Mouse (Mus musculus): Measurements from ENCODE around the gene Hyal2. TPM values are rescaled to one million over a fixed set of nuclear protein-coding genes. Genes with fewer than 3 reads are reported as not detected.

Hyal2 gene
- polyA plus RNA-seq, 1 experiment from 2014 or later: 48.9 TPM

DNA sequence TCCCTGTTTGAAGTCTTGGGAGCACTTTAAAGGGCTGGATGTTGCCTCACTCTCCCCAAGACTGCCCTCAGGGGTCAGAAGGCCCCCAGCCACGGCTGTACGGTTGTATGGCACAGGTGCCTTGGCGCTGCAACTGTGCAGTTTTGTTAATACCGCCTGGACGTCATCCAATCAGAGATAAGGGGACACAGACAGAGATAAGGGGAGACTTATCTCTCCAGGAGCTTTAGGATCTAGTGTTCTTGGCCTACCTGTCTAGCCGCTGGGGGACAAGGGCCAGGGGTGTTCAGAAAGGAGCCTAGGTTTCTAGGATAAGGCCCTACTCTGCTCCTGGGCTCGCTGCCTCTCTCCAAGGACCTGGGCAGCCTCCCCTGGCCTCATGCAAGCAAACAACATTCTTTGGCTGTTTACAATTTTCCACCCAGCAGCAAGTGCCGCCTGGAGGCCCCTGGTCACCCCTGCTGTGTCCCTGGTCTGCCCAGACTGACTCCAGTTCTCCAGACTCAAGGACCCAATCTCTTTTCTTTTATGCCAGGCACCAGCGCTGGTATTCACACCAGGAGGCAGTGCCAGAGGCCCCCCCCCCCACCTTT, 40.0 kb downstream of the Hyal2 start:
- Histone ChIP-seq H3K4me1 (ENCODE audit: control insufficient read depth, low read depth, low read length) (peaks cover 15% of the 10 kb centered on the region), H3K9ac (ENCODE audit: low read depth, low read length) (no peak overlapping the region), H3K27me3 (ENCODE audit: control insufficient read depth, insufficient read depth, low read depth, low read length) (no peaks in the 10 kb centered on the region; the same call in 1 of the 2 replicates), H3K27ac (ENCODE audit: low read length) (no peak overlapping the region), H3K4me2 (ENCODE audit: low read depth, low read length) (no peak overlapping the region), H3K4me3 (ENCODE audit: low read depth, low read length) (no peak overlapping the region), H3K9me3 (replicated peaks; ENCODE audit: control insufficient read depth, low read length) (no peaks in the 10 kb centered on the region), H3K36me3 (ENCODE audit: control insufficient read depth, insufficient read depth) (no peaks in the 10 kb centered on the region)
- no peak for ATAC-seq (ENCODE audit: low read depth)
- 45% methylated on average over 9 of the region's 9 CpGs for WGBS (ENCODE audit: insufficient replicate concordance)

DNA sequence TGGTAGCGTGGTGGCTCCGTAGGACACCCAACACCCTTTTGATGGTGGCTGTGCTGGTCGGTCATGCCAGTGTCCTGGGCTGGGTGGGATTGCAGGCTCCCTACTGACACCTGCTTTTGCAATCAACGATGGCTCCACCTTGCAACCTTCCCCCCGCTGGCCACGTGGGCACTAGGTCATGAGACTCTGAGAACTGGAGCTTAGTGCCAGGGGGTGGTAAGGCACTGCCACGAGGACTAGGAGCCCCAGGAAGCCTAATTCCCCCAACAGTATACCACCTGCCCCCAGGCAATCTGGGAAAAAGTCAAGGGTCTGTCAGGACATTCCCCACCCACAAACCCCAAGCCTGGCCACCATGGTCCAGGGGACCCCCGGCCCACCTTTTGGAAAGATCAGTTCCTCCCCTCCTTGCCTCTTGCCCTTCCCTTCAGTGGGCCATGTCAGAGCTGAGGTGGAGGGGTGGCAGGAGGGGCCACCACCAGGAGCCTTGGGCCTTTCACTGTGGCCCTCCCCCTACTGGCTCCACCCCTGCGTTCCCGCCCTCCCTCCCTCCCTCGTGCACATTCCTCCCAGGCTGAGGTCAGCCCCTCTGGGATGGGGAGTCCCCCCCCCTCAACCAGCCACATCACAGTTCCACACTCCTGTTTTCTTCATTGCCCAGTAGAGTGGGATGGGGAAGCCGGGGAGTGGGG, 41.1 kb downstream of the Hyal2 start, which contains the start of gene Sema3b:
Sema3b (minus strand) TSS at position 489 of the 692 bp plus-strand sequence.
- Histone ChIP-seq H3K4me3 (ENCODE audit: low read depth, low read length) (no peak within 1 kb of the TSS), H3K4me1 (ENCODE audit: control insufficient read depth, low read depth, low read length) (peaks cover 20% of the 10 kb centered on the region), H3K27me3 (ENCODE audit: control insufficient read depth, insufficient read depth, low read depth, low read length) (no peaks in the 10 kb centered on the region; the same call in 1 of the 2 replicates), H3K27ac (ENCODE audit: low read length) (no peak within 1 kb of the TSS), H3K36me3 (ENCODE audit: control insufficient read depth, insufficient read depth) (no peaks in the 10 kb centered on the region), H3K9me3 (replicated peaks; ENCODE audit: control insufficient read depth, low read length) (no peaks in the 10 kb centered on the region), H3K9ac (ENCODE audit: low read depth, low read length) (no peak within 1 kb of the TSS), H3K4me2 (ENCODE audit: low read depth, low read length) (no peak within 1 kb of the TSS)
- 57% methylated on average over 12 of the region's 12 CpGs for WGBS (ENCODE audit: insufficient replicate concordance)
- ATAC-seq (ENCODE audit: low read depth): no peak

GRCm38 (mm10) chr9:107609433-107609830, 41.7 kb downstream of the Hyal2 start:
- WGBS (ENCODE audit: insufficient replicate concordance): 76% methylated on average over 4 of the region's 4 CpGs
- H3K4me2 ChIP-seq (ENCODE audit: low read depth, low read length): no peak overlapping the region
- no peak overlapping the region for H3K9ac ChIP-seq (ENCODE audit: low read depth, low read length)
- no peaks in the 10 kb centered on the region for H3K9me3 ChIP-seq (replicated peaks; ENCODE audit: control insufficient read depth, low read length)
- no peak overlapping the region for H3K4me3 ChIP-seq (ENCODE audit: low read depth, low read length)
- no peak for ATAC-seq (ENCODE audit: low read depth)
- H3K36me3 ChIP-seq (ENCODE audit: control insufficient read depth, insufficient read depth): no peaks in the 10 kb centered on the region
- no peaks in the 10 kb centered on the region for H3K27me3 ChIP-seq (ENCODE audit: control insufficient read depth, insufficient read depth, low read depth, low read length)
- H3K27ac ChIP-seq (ENCODE audit: low read length): no peak overlapping the region
- H3K4me1 ChIP-seq (ENCODE audit: control insufficient read depth, low read depth, low read length): peaks cover 20% of the 10 kb centered on the region

- peak overlapping the region; percentile 71; the same call in 1 of the 2 replicates for H3K27ac ChIP-seq (ENCODE audit: low read length)
Observed at GRCm38 (mm10) chr9:107611456-107612190, 43.9 kb downstream of the Hyal2 start.

GRCm38 (mm10) chr9:107612191-107612944, 44.6 kb downstream of the Hyal2 start:
- peak; percentile 95 for ATAC-seq (ENCODE audit: low read depth)
- peak overlapping the region; percentile 97 for H3K4me2 ChIP-seq (ENCODE audit: low read depth, low read length)
- H3K27me3 ChIP-seq (ENCODE audit: control insufficient read depth, insufficient read depth, low read depth, low read length): no peaks in the 10 kb centered on the region
- WGBS (ENCODE audit: insufficient replicate concordance): 4% methylated on average over 42 of the region's 48 CpGs
- peak overlapping the region; percentile 75 for H3K9ac ChIP-seq (ENCODE audit: low read depth, low read length)
- peak overlapping the region; percentile 71 for H3K27ac ChIP-seq (ENCODE audit: low read length)
- peaks cover 17% of the 10 kb centered on the region for H3K36me3 ChIP-seq (ENCODE audit: control insufficient read depth, insufficient read depth)
- no peaks in the 10 kb centered on the region for H3K9me3 ChIP-seq (replicated peaks; ENCODE audit: control insufficient read depth, low read length)
- peak overlapping the region; percentile 62 for H3K4me3 ChIP-seq (ENCODE audit: low read depth, low read length)
- H3K4me1 ChIP-seq (ENCODE audit: control insufficient read depth, low read depth, low read length): peaks cover 12% of the 10 kb centered on the region

More at GRCm38 (mm10) chr9:107611456-107612190, 43.9 kb downstream of the Hyal2 start:
- Histone ChIP-seq H3K9ac (ENCODE audit: low read depth, low read length) (peak overlapping the region; percentile 75; the same call in 1 of the 2 replicates), H3K4me1 (ENCODE audit: control insufficient read depth, low read depth, low read length) (peaks cover 12% of the 10 kb centered on the region), H3K9me3 (replicated peaks; ENCODE audit: control insufficient read depth, low read length) (no peaks in the 10 kb centered on the region), H3K4me3 (ENCODE audit: low read depth, low read length) (peak overlapping the region; percentile 62; the same call in 1 of the 2 replicates), H3K36me3 (ENCODE audit: control insufficient read depth, insufficient read depth) (peaks cover 13% of the 10 kb centered on the region), H3K4me2 (ENCODE audit: low read depth, low read length) (peak overlapping the region; percentile 97), H3K27me3 (ENCODE audit: control insufficient read depth, insufficient read depth, low read depth, low read length) (no peaks in the 10 kb centered on the region)
- 33% methylated on average over 6 of the region's 6 CpGs for WGBS (ENCODE audit: insufficient replicate concordance)
- no peak; the same call in 1 of the 2 replicates for ATAC-seq (ENCODE audit: low read depth)

DNA sequence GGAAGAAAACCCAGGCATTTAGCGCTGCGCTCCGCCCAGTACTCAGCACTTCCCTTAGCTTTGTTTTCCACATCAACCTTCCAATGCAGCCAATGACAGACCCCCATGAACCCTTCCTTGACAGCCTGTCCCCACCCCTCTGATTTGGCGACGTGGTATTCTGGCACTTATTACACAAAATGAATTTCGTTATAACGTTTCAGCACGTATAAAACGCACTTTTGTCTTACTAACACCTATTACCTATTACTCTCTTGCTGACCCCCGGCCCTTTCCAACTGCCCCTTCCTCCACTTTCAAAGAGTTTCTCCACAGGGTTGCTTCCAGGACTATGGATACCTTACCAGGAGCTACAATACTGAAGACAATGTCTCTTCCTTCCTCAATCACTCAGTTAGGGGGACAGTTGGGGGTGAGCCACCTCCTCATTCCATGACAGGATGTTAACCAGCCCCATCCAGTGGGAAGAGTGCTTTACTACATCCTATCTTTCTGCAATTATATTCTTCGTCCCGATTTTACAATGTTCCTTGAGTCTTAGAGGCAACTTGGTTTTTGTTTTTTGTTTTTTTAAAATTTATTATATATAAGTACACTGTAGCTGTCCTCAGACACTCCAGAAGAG, 45.3 kb downstream of the Hyal2 start:
- Histone ChIP-seq H3K4me1 (ENCODE audit: control insufficient read depth, low read depth, low read length) (peaks cover 12% of the 10 kb centered on the region), H3K27me3 (ENCODE audit: control insufficient read depth, insufficient read depth, low read depth, low read length) (no peaks in the 10 kb centered on the region), H3K9me3 (replicated peaks; ENCODE audit: control insufficient read depth, low read length) (no peaks in the 10 kb centered on the region), H3K4me2 (ENCODE audit: low read depth, low read length) (peak overlapping the region; percentile 97), H3K27ac (ENCODE audit: low read length) (peak overlapping the region; percentile 62), H3K9ac (ENCODE audit: low read depth, low read length) (peak overlapping the region; percentile 57), H3K4me3 (ENCODE audit: low read depth, low read length) (peak overlapping the region; percentile 62), H3K36me3 (ENCODE audit: control insufficient read depth, insufficient read depth) (peaks cover 22% of the 10 kb centered on the region)
- ATAC-seq (ENCODE audit: low read depth): no peak
- 9% methylated on average over 12 of the region's 12 CpGs for WGBS (ENCODE audit: insufficient replicate concordance)

DNA sequence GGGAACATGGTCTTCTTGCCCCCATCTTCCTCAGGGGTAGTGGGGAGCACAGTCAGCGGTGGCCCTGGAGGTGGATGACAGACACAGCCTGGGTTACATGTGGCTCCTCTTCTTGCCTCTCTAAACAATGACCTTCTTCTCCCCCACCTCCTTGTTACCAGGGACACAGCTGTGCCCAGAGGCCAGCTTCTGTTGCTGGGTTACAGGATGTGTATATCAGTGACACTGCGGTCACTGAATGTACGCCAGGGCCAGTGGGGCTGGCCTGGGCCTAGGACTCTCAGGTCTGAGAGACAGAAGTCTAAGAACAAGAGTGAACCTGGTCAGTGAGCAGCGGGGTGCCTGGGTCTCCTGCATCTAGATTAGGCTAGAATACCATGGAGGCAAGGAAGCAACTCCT, 47.3 kb downstream of the Hyal2 start:
- Histone ChIP-seq H3K4me1 (ENCODE audit: control insufficient read depth, low read depth, low read length) (peaks cover 31% of the 10 kb centered on the region), H3K4me3 (ENCODE audit: low read depth, low read length) (no peak overlapping the region), H3K27me3 (ENCODE audit: control insufficient read depth, insufficient read depth, low read depth, low read length) (no peaks in the 10 kb centered on the region), H3K9ac (ENCODE audit: low read depth, low read length) (no peak overlapping the region), H3K9me3 (replicated peaks; ENCODE audit: control insufficient read depth, low read length) (no peaks in the 10 kb centered on the region), H3K27ac (ENCODE audit: low read length) (no peak overlapping the region), H3K36me3 (ENCODE audit: control insufficient read depth, insufficient read depth) (peaks cover 29% of the 10 kb centered on the region), H3K4me2 (ENCODE audit: low read depth, low read length) (no peak overlapping the region)
- no peak for ATAC-seq (ENCODE audit: low read depth)
- WGBS (ENCODE audit: insufficient replicate concordance): 89% methylated on average over 4 of the region's 4 CpGs

GRCm38 (mm10) chr9:107617461-107617860, 49.7 kb downstream of the Hyal2 start:
- H3K9me3 ChIP-seq (replicated peaks; ENCODE audit: control insufficient read depth, low read length): no peaks in the 10 kb centered on the region
- ATAC-seq (ENCODE audit: low read depth): no peak
- H3K4me1 ChIP-seq (ENCODE audit: control insufficient read depth, low read depth, low read length): peaks cover 25% of the 10 kb centered on the region
- H3K4me3 ChIP-seq (ENCODE audit: low read depth, low read length): no peak overlapping the region
- 50% methylated on average over 2 of the region's 2 CpGs for WGBS (ENCODE audit: insufficient replicate concordance)
- H3K4me2 ChIP-seq (ENCODE audit: low read depth, low read length): no peak overlapping the region
- peaks cover 32% of the 10 kb centered on the region for H3K36me3 ChIP-seq (ENCODE audit: control insufficient read depth, insufficient read depth)
- no peak overlapping the region for H3K27ac ChIP-seq (ENCODE audit: low read length)
- H3K27me3 ChIP-seq (ENCODE audit: control insufficient read depth, insufficient read depth, low read depth, low read length): no peaks in the 10 kb centered on the region
- H3K9ac ChIP-seq (ENCODE audit: low read depth, low read length): no peak overlapping the region

All from liver, embryonic 16.5 days (tissue).